Mouse (Mus musculus) brown adipose tissue, adult 24 weeks (tissue): ENCODE measurements around the gene Sst. TPM values are rescaled to one million over a fixed set of nuclear protein-coding genes. Genes with fewer than 3 reads are reported as not detected.

Source experiments
- H3K27ac ChIP-seq: fragments of 200-500 bp; replicated peaks from 2 replicates; pipeline ENCODE4 v1.5.1; 2012; ENCODE audit warnings: low read depth, mild to moderate bottlenecking, low read length
- H3K4me1 ChIP-seq: fragments of 200-500 bp; 2 replicates; pipeline ENCODE4 v1.6.1; 2012; ENCODE audit warnings: low read length, mixed read lengths; ENCODE audit not compliant: control insufficient read depth, insufficient read depth, insufficient read length
- H3K4me3 ChIP-seq: fragments of 200-500 bp; 2 replicates; pipeline ENCODE4 v1.5.1; 2012; ENCODE audit warnings: low read depth, mild to moderate bottlenecking, low read length, moderate library complexity; ENCODE audit not compliant: insufficient read depth
- polyA plus RNA-seq: library from polyadenylated mRNA; stranded (reverse); fragments of >200 nt; gene quantifications from 2 replicates; pipeline ENCODE4 v1.2.4, GENCODE M21; 2012; ENCODE audit not compliant: missing spikeins, insufficient read depth, insufficient read length

Gene Sst
- polyA plus RNA-seq, 1 experiment, result not detected

- Histone ChIP-seq H3K27ac (no peak overlapping the region), H3K4me1 (no peaks in the 10 kb centered on the region), H3K4me3 (no peak overlapping the region)
Measured at GRCm38 (mm10) chr16:23900061-23900460, 9.3 kb upstream of the Sst start.

GRCm38 (mm10) chr16:23898840-23899239 lies 8.1 kb upstream of the Sst start:
- Histone ChIP-seq H3K4me3 (no peak overlapping the region), H3K4me1 (no peaks in the 10 kb centered on the region), H3K27ac (no peak overlapping the region)

- no peak overlapping the region; the same call in 1 of the 2 replicates for H3K4me3 ChIP-seq
- H3K4me1 ChIP-seq, result no peaks in the 10 kb centered on the region
- no peak overlapping the region for H3K27ac ChIP-seq
Measured at GRCm38 (mm10) chr16:23897984-23898586, 7.3 kb upstream of the Sst start.

GRCm38 (mm10) chr16:23897486-23897885 lies 6.7 kb upstream of the Sst start:
- H3K4me1 ChIP-seq, result no peaks in the 10 kb centered on the region
- H3K4me3 ChIP-seq, result no peak overlapping the region
- H3K27ac ChIP-seq, result no peak overlapping the region

GRCm38 (mm10) chr16:23895135-23895534 lies 4.4 kb upstream of the Sst start:
- Histone ChIP-seq H3K4me3 (no peak overlapping the region), H3K27ac (no peak overlapping the region)

GRCm38 (mm10) chr16:23890151-23890550 lies 607 bp downstream of the Sst start:
- Histone ChIP-seq H3K4me3 (no peak overlapping the region), H3K4me1 (no peaks in the 10 kb centered on the region), H3K27ac (no peak overlapping the region)

More at GRCm38 (mm10) chr16:23895135-23895534, 4.4 kb upstream of the Sst start:
- H3K4me1 ChIP-seq, result no peaks in the 10 kb centered on the region

- no peak overlapping the region for H3K27ac ChIP-seq
- H3K4me3 ChIP-seq, result no peak overlapping the region
- H3K4me1 ChIP-seq, result no peaks in the 10 kb centered on the region
Measured at GRCm38 (mm10) chr16:23887910-23888579, 2.7 kb downstream of the Sst start.

- Histone ChIP-seq H3K4me1 (no peaks in the 10 kb centered on the region), H3K27ac (no peak overlapping the region), H3K4me3 (no peak overlapping the region)
Measured at GRCm38 (mm10) chr16:23885098-23885497, 5.7 kb downstream of the Sst start.

- Histone ChIP-seq H3K27ac (no peak overlapping the region), H3K4me1 (no peaks in the 10 kb centered on the region), H3K4me3 (no peak overlapping the region)
Measured at GRCm38 (mm10) chr16:23855242-23855641, 35.5 kb downstream of the Sst start.

GRCm38 (mm10) chr16:23849720-23850119 lies 41.0 kb downstream of the Sst start:
- no peaks in the 10 kb centered on the region for H3K4me1 ChIP-seq
- no peak overlapping the region for H3K4me3 ChIP-seq
- no peak overlapping the region for H3K27ac ChIP-seq

- H3K27ac ChIP-seq, result no peak overlapping the region
- H3K4me3 ChIP-seq, result no peak overlapping the region
- H3K4me1 ChIP-seq, result no peaks in the 10 kb centered on the region
Measured at GRCm38 (mm10) chr16:23849176-23849575, 41.6 kb downstream of the Sst start.

GRCm38 (mm10) chr16:23844622-23845021 lies 46.1 kb downstream of the Sst start:
- H3K4me1 ChIP-seq, result no peaks in the 10 kb centered on the region
- no peak overlapping the region for H3K4me3 ChIP-seq
- H3K27ac ChIP-seq, result no peak overlapping the region

- no peaks in the 10 kb centered on the region for H3K4me1 ChIP-seq
Measured at GRCm38 (mm10) chr16:23842609-23843008, 48.1 kb downstream of the Sst start.

More at GRCm38 (mm10) chr16:23842609-23843008, 48.1 kb downstream of the Sst start:
- no peak overlapping the region for H3K27ac ChIP-seq
- H3K4me3 ChIP-seq, result no peak overlapping the region
